Mouse (Mus musculus): Measurements from ENCODE around the gene Aldh1a1. TPM values are rescaled to one million over a fixed set of nuclear protein-coding genes. Genes with fewer than 3 reads are reported as not detected.
A peak's percentile ranks its signal among the peaks of the same experiment; 100 is the strongest.

Gene Aldh1a1
- total RNA-seq, 2 experiments from 2014 or later = 6.3 to 11.1 TPM

DNA sequence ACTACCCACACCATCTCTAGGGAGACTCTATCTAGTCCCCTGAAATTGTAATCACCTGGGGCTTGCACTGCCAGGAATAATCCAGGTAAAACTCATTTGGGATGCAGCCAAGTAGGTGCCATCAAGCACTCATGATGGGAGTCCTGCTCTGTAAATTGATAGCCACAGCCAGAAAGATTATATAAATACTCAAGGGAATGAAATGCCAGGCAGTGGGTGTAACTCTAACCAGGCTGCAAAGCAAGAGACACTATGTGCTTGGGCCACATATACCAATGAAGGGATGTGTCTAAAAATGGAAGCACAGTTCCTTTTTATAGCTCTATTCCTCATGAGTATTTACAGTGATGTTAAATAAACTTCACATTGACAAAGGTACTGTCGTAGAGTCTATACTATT, 56.9 kb downstream of the Aldh1a1 start:
- no peak for ATAC-seq (replicated peaks; ENCODE audit: poor library complexity)

DNA sequence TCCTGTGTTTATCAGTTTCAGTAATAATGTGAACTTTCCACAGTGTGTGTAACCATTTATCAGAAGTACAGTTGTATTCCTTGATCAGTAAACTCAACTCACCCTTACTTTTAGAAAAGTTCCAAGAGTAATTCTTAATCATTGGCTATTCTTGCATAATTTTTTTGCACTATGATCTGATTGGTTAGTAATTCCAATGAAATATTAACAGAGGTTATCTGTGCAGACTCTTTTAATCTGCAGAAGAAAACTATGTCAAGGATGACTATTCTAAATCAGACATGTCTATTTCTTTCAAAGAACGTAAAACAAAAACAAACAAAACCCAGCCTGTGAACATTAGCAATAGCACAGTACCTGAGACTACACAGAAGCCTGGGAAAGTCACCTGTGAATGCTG, 62.9 kb downstream of the Aldh1a1 start:
- ATAC-seq (replicated peaks; ENCODE audit: poor library complexity) = no peak

DNA sequence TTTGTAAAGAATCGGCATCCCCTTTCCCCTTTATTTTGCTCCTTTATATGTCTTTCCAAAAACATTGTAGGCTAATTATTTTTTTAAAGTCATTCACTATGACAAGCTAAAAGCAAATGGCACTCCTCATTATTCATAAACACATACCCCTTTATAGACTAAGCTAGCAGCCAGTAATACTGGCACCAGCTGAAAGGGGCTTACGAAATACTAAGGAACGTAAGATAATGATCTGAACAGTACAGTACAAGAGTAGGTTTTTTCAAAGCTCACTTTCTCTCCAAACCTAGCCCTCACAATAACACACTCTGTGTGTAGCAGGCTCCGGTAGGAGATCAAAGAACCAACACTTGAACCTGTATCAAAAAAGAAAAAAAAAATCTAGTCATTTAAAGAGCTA, 64.7 kb downstream of the Aldh1a1 start:
- no peak for ATAC-seq (replicated peaks; ENCODE audit: poor library complexity)

- no peak for ATAC-seq (replicated peaks; ENCODE audit: poor library complexity)
Observed at GRCm38 (mm10) chr19:20558069-20558468, 65.6 kb downstream of the Aldh1a1 start.

DNA sequence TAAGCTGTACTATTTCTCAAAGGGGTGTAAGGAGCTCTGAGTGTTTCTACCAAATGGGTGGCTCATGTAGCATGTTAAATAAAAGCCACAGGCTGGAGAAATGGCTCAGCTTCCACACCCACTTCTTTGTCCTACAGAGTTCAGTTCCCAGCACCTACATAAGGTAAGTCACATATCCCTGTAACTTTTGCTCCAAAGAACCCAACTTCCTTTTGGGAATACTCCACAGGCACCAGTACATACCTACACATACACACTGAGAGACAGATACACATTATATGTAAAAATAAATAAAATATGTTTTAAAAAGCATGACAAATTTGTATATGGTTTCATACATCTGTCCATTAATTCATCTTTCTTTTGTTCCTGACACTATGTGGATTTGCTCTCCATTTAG, 66.0 kb downstream of the Aldh1a1 start:
- ATAC-seq (replicated peaks; ENCODE audit: poor library complexity) = peak; percentile 11; the same call in 1 of the 2 replicates

- ATAC-seq (replicated peaks; ENCODE audit: poor library complexity) = peak; percentile 88
Observed at GRCm38 (mm10) chr19:20558952-20559351, 66.4 kb downstream of the Aldh1a1 start.

DNA sequence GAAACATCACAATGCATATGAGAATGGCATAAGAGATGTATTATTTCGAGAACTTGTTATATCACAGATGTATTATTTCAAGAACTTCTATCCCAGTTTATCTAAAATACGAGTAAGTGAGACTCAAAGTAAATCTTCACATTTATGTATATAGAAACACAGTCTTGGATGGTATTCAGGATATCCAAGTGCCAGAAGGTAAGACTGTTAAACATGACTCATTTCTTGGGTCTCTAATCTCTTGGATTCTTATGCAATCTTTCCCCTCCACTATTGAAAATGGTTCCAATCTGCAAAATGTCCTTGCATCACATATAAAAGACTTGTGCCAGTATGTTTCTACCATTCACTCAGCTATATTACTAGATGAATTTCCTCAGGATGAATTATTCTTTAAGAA, 67.4 kb downstream of the Aldh1a1 start:
- ATAC-seq (replicated peaks; ENCODE audit: poor library complexity) = no peak

GRCm38 (mm10) chr19:20562396-20562795, 69.9 kb downstream of the Aldh1a1 start:
- ATAC-seq (replicated peaks; ENCODE audit: poor library complexity) = no peak

- no peak for ATAC-seq (replicated peaks; ENCODE audit: poor library complexity)
Observed at GRCm38 (mm10) chr19:20566294-20566693, 73.8 kb downstream of the Aldh1a1 start.

GRCm38 (mm10) chr19:20567039-20567438, 74.5 kb downstream of the Aldh1a1 start:
- ATAC-seq (replicated peaks; ENCODE audit: poor library complexity) = no peak

- ATAC-seq (replicated peaks; ENCODE audit: poor library complexity) = no peak
Observed at GRCm38 (mm10) chr19:20576984-20577383, 84.5 kb downstream of the Aldh1a1 start.

DNA sequence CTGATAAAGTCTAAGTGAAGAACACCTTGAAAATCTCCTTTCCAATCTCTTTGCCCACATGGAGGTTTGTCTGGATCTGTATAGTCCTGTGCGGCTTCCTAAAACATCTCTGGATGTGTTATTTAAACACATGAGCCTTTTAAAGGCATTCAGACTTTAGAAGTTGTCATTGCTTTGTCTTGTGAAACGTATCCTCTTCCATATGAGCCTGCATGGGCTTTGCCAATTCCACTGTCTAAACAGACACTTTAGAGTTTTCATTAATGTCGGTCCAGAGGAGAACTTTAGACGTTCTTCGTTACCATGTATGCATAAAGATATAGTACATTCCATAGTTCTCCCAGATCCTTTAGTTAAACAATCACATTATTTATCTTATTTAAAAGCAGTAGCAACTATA, 84.9 kb downstream of the Aldh1a1 start:
- ATAC-seq (replicated peaks; ENCODE audit: poor library complexity) = no peak

GRCm38 (mm10) chr19:20599951-20600350, 107.4 kb downstream of the Aldh1a1 start:
- no peak for ATAC-seq (replicated peaks; ENCODE audit: poor library complexity)

DNA sequence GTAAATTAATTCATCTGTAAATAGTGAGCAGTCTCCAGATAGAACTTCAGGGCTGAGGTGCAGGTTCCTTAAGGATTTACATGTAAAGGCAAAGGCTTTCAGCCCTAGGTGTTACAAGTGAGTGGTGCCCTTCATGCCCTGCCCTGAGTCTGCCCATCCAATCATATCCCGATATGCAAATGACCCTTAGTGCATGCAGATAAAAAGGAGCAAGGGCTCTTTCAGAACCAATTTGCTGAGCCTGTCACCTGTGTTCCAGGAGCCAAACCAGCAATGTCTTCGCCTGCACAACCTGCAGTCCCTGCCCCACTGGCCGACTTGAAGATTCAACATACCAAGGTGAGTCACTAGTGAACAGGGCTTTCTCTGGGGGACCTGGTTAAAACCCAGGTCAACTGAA, 109.2 kb downstream of the Aldh1a1 start:
- ATAC-seq (replicated peaks; ENCODE audit: poor library complexity) = peak; percentile 92

DNA sequence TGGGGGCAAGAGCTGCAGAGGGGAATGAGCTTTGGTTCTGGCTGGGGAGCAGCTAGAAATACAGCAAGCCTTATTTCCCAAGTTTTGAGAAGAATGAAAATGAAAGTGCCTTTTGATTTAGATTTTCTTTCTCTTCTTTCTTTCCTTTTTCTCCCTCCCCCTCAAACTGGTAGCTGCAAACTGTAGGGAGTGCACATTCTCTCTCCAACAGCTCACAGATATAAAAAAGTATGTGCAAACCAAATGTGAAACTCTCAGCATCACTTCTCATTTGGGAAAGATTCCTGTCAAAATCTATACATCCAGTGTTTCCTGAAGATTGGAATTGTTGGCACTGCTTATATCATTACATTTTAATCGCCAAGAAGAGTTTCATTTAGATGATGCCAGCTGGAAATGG, 110.7 kb downstream of the Aldh1a1 start:
- no peak for ATAC-seq (replicated peaks; ENCODE audit: poor library complexity)

- no peak for ATAC-seq (replicated peaks; ENCODE audit: poor library complexity)
Observed at GRCm38 (mm10) chr19:20603866-20604265, 111.4 kb downstream of the Aldh1a1 start.

GRCm38 (mm10) chr19:20614252-20614930, 121.9 kb downstream of the Aldh1a1 start:
- peak; percentile 34; the same call in 1 of the 2 replicates for ATAC-seq (replicated peaks; ENCODE audit: poor library complexity)

DNA sequence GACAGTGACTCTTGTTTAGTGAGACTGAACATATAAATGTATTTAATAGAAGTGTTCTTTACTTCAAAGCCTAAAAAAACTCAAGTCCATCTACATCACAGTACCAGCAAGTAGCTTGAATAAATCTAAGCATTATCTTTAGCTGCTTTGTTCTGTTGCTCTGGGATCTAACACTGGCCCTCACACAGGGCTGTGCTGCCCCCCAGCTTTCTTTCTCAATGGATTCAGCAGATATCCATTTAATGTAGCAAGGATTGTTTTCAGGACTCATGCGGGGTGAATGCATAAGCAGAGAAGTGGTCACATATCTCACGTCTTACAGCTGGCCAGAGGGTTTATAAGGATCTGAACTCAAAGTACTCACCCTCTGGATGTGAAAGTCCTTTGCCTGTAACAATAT, 129.9 kb downstream of the Aldh1a1 start:
- no peak for ATAC-seq (replicated peaks; ENCODE audit: poor library complexity)

DNA sequence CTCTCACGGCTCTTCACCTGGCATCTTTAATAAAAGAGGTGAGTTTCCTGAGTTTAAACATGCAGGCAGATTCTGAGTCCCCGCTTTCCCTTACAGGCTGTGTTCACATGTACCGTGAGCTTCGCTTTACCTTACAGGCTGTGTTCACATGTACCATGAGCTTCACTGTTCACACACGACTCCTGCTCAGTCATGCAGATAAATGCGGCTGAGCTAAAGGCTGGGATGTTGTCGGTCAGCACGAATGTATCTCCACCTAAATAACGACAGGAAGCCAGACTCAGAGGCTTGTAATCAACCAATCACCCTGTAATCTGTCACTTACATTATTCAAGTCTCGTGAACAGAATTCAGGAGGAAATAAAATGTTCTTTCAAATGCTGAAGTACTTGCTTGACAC, 130.9 kb downstream of the Aldh1a1 start:
- ATAC-seq (replicated peaks; ENCODE audit: poor library complexity) = no peak

DNA sequence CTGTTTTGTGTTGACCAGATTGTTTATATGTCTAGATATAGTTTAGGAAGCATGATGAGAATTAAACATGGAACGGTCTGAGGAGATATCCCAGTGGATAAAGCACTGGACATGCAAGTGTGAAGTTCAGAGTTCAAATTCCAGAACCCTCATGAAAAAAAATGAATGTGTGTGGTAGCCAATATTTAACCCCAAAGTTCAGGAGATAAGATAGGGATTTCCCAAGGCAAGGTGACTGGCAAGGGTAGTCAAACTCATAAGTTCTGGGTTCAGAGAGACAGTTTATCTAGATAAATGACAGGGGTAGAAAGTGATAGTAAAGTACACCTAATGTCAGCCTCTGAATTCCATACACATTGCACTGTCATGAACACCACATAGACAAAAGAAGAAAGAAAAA, 138.5 kb downstream of the Aldh1a1 start:
- no peak for ATAC-seq (replicated peaks; ENCODE audit: poor library complexity)

DNA sequence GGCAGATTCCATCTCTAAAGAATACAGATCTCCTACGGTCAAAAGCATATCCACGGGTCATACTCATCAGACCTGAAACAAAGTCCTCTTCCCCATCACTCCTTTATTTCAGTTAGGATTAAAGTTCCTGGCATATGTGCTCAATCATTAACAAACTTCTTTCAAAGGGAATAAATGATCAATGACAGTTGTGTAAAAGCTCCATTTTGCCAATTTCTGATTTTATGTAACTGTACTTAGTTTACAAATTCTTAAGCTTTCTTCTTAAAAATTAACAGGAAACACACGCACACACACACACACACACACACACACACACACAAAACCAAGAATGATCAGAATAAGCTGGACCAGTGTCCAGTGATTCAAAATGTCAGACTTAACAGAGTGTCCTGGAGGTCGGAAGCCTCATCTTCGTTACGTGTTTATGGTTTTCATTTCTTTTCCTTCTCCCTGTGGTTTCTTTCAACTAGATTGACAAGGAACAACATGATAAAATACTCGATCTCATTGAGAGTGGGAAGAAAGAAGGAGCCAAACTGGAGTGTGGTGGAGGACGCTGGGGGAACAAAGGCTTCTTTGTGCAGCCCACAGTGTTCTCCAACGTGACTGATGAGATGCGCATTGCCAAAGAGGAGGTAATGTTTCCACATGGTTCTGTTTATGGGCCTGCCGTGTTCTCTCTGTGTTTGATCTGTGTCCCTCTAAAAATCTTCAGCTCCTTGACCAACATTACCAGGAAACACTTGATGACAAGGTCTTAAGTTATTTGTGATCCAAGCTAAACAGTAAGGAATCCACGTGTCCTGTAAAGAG, 141.6 kb downstream of the Aldh1a1 start:
- ATAC-seq (replicated peaks; ENCODE audit: poor library complexity) = no peak

DNA sequence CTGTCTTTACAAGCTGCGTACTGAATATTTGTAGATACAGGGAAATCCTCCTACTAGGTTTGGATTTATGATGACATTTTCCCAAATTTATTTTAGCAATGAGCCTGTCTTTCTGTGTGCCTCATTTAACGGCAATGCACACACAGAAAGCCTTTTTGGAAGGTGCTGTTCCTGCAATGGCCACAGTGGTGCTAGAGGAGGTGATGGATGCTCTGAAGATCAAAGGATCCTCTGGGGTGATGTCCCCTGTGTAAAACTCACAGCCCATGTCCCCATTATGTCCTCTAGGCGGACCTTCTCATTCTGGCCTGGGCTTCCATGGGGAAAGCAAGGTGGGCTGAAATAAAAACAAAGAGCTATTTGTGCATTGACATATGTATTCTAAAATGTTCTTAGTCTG, 151.8 kb downstream of the Aldh1a1 start:
- 0 out of 2 replicates have a peak, but pooled peaks have one; percentile 34 for ATAC-seq (replicated peaks; ENCODE audit: poor library complexity)
